Comparison of ENCODE assay signal across 9 mouse cellular contexts in the genomic region with DNA sequence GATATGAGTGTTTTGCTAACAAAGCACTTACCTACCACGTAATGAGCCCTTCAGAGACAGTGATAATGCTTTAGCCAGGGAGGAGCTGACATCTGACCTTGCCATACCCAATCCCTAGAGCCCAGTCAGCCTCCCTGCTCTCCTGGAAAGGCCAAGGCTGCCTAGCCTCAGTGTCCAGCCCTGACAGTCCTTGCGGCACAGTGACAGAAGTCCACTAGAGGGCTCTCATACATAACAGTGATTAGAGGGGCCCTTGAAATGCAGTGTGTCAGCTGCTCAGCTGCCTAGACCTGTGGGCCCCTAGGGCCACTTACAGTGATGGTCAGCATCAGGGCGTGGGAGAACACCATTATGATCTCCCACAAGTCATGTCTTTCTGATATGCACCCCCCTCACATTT. TPM values are rescaled to one million over a fixed set of nuclear protein-coding genes. Genes with fewer than 3 reads are reported as not detected.
DNase-seq lines count a peak whose midpoint lies in the region; ATAC-seq and TF ChIP-seq lines count a peak whose summit lies in the region.
"Had no signal": no experiment of that assay in that cellular context is flagged by ENCODE, and none has a peak within 500 bp of the region (broad histone marks: within the 10 kb centered on the region; RNA-seq: fewer than 3 reads in every experiment).

No protein-coding gene starts in this region.

- ATAC-seq in intestine, embryonic 16.5 days: peak; percentile 59; the same call in 1 of the 2 replicates
- ATAC-seq in midbrain, embryonic 15.5 days (replicated peaks): no peak

- H3K4me3 ChIP-seq in kidney, adult 2 months (ENCODE audit: insufficient read depth, low read depth, low read length): no peak overlapping the region
- H3K4me3 ChIP-seq in ES-Bruce4 (ENCODE audit: low read depth, low read length): no peak overlapping the region
- no peak overlapping the region for H3K4me3 ChIP-seq in intestine, embryonic 16.5 days (ENCODE audit: low read length)
- H3K4me3 ChIP-seq in midbrain, embryonic 15.5 days: no peak overlapping the region
- H3K4me3 ChIP-seq: lung, embryonic 15.5 days had no signal

- 56% methylated on average over 3 of the region's 3 CpGs for WGBS in kidney, adult 2 months
- 44% methylated on average over 3 of the region's 3 CpGs for WGBS in intestine, embryonic 16.5 days
- WGBS in midbrain, embryonic 15.5 days: 49% methylated on average over 3 of the region's 3 CpGs

- no peaks in the 10 kb centered on the region for H3K9me3 ChIP-seq in ES-Bruce4 (replicated peaks; ENCODE audit: control insufficient read depth, insufficient read depth, low read length, poor library complexity, severe bottlenecking)
- no peaks in the 10 kb centered on the region for H3K9me3 ChIP-seq in intestine, embryonic 16.5 days (ENCODE audit: control insufficient read depth, low read length)
- H3K9me3 ChIP-seq in midbrain, embryonic 15.5 days: no peaks in the 10 kb centered on the region
- H3K9me3 ChIP-seq: lung, embryonic 15.5 days had no signal

- H3K4me1 ChIP-seq in kidney, adult 2 months (ENCODE audit: control insufficient read depth, insufficient read depth, low read length): no peaks in the 10 kb centered on the region
- no peaks in the 10 kb centered on the region for H3K4me1 ChIP-seq in ES-Bruce4 (ENCODE audit: control insufficient read depth, insufficient read depth, low read length)
- no peaks in the 10 kb centered on the region for H3K4me1 ChIP-seq in intestine, embryonic 16.5 days (ENCODE audit: control insufficient read depth, insufficient read depth, low read length)
- no peaks in the 10 kb centered on the region for H3K4me1 ChIP-seq in midbrain, embryonic 15.5 days
- H3K4me1 ChIP-seq: lung, embryonic 15.5 days had no signal

- H3K36me3 ChIP-seq in kidney, adult 2 months (ENCODE audit: control insufficient read depth, insufficient read depth, low read length): no peaks in the 10 kb centered on the region
- H3K36me3 ChIP-seq in ES-Bruce4 (ENCODE audit: control insufficient read depth, insufficient read depth, low read length, poor library complexity, severe bottlenecking): no peaks in the 10 kb centered on the region
- H3K36me3 ChIP-seq in intestine, embryonic 16.5 days (ENCODE audit: control insufficient read depth, insufficient read depth, low read length): no peaks in the 10 kb centered on the region
- H3K36me3 ChIP-seq in midbrain, embryonic 15.5 days (replicated peaks): no peaks in the 10 kb centered on the region
- H3K36me3 ChIP-seq: lung, embryonic 15.5 days had no signal

- no peak for TF ChIP-seq EP300 in ES-Bruce4 (IDR thresholded peaks at IDR 0.05; ENCODE audit: insufficient read depth, low read depth, low read length)

- peak; percentile 18 for DNase-seq in kidney, adult 2 months
- DNase-seq in kidney, adult 11 months: no peak
- peak; percentile 42 for DNase-seq in adipocyte (ENCODE audit: low spot score)
- no peak for DNase-seq in ovary, postnatal 14 days (ENCODE audit: low spot score)

- H3K9ac ChIP-seq in ES-Bruce4 (ENCODE audit: low read depth, poor library complexity, severe bottlenecking): no peak overlapping the region
- no peak overlapping the region for H3K9ac ChIP-seq in intestine, embryonic 16.5 days (ENCODE audit: low read depth, low read length)
- H3K9ac ChIP-seq in midbrain, embryonic 15.5 days: no peak overlapping the region
- H3K9ac ChIP-seq: lung, embryonic 15.5 days had no signal

- H3K27ac ChIP-seq in kidney, adult 2 months (ENCODE audit: insufficient read depth, low read depth, low read length): no peak overlapping the region
- no peak overlapping the region for H3K27ac ChIP-seq in ES-Bruce4 (ENCODE audit: insufficient read depth, low read length)
- no peak overlapping the region for H3K27ac ChIP-seq in intestine, embryonic 16.5 days (ENCODE audit: low read length)
- H3K27ac ChIP-seq in midbrain, embryonic 15.5 days: no peak overlapping the region
- H3K27ac ChIP-seq: lung, embryonic 15.5 days had no signal

- peak; percentile 44; the same call in 1 of the 2 replicates for TF ChIP-seq CTCF in kidney, adult 2 months (conservative IDR thresholded peaks at IDR 0.05; ENCODE audit: insufficient read depth, insufficient read length, low read depth, low read length)
- TF ChIP-seq CTCF in ES-Bruce4 (IDR thresholded peaks at IDR 0.05; ENCODE audit: low read depth, low read length): peak; percentile 27

- H3K4me2 ChIP-seq in intestine, embryonic 16.5 days (ENCODE audit: low read depth, low read length): no peak overlapping the region
- H3K4me2 ChIP-seq in midbrain, embryonic 15.5 days: no peak overlapping the region
- H3K4me2 ChIP-seq: lung, embryonic 15.5 days had no signal

- no peaks in the 10 kb centered on the region for H3K27me3 ChIP-seq in kidney, adult 2 months (replicated peaks; ENCODE audit: control insufficient read depth, insufficient read depth, low read length)
- no peaks in the 10 kb centered on the region for H3K27me3 ChIP-seq in ES-Bruce4 (ENCODE audit: control insufficient read depth, insufficient read depth, low read length, poor library complexity, severe bottlenecking)
- H3K27me3 ChIP-seq in intestine, embryonic 16.5 days (replicated peaks; ENCODE audit: control insufficient read depth, insufficient read depth, low read length): no peaks in the 10 kb centered on the region
- H3K27me3 ChIP-seq in midbrain, embryonic 15.5 days (replicated peaks): no peaks in the 10 kb centered on the region
- H3K27me3 ChIP-seq: lung, embryonic 15.5 days had no signal

- TF ChIP-seq POLR2A in kidney, adult 2 months (IDR thresholded peaks at IDR 0.05; ENCODE audit: low read depth, low read length): no peak
- TF ChIP-seq POLR2A in ES-Bruce4 (IDR thresholded peaks at IDR 0.05; ENCODE audit: insufficient read depth, low read length): no peak

RNA-seq across cellular contexts. Expression of a gene that starts 33.2 kb away (rescaled TPM):
- 26.7 and 29.8 TPM in 2 replicates for polyA plus RNA-seq in kidney, adult 2 months (2012; rRNA removed)
- not detected in 2 replicates for polyA plus RNA-seq in ES-Bruce4 (2011; ENCODE audit: insufficient read depth, insufficient read length, low read depth, missing spikeins)
- 40.3 and 45.1 TPM in 2 replicates for polyA plus RNA-seq in intestine, embryonic 16.5 days (2015; fragmentation: Nextera tagmentation; extraction: Ambion mirVana)
- polyA plus RNA-seq in midbrain, embryonic 15.5 days (2015; fragmentation: Nextera tagmentation; extraction: Ambion mirVana): not detected in 2 replicates
- polyA plus RNA-seq: frontal cortex, adult 2 months had no signal

RNA-seq across cellular contexts. Expression of a gene that starts 42.0 kb away (rescaled TPM):
- polyA plus RNA-seq in kidney, adult 2 months (2012; rRNA removed): 1.7 and 2.5 TPM in 2 replicates
- 0.72 and 0.75 TPM in 2 replicates for polyA plus RNA-seq in ES-Bruce4 (2011; ENCODE audit: insufficient read depth, insufficient read length, low read depth, missing spikeins)
- polyA plus RNA-seq in intestine, embryonic 16.5 days (2015; fragmentation: Nextera tagmentation; extraction: Ambion mirVana): 2.4 and 2.9 TPM in 2 replicates
- 7.1 and 7.6 TPM in 2 replicates for polyA plus RNA-seq in midbrain, embryonic 15.5 days (2015; fragmentation: Nextera tagmentation; extraction: Ambion mirVana)

Comparison
In these comparisons a context has a peak if more than half of its experiments do, and no peak if none do; other contexts are left out.
1. DNase-seq: peak in kidney, adult 2 months (single experiment) and adipocyte (single experiment); none in kidney, adult 11 months (single experiment) and ovary, postnatal 14 days (single experiment).
2. RNA of a gene that starts 33.2 kb away (polyA plus RNA-seq): 40.3 to 45.1 TPM in intestine, embryonic 16.5 days and 26.7 to 29.8 TPM in kidney, adult 2 months; not detected in midbrain, embryonic 15.5 days and not detected in ES-Bruce4; every median in the first group is over 10 times any median in the second.